Mouse (Mus musculus) ES-Bruce4 (cell line): ENCODE measurements at regions not wholly inside any gene's neighbourhood (a gene's known extent, or its start where the extent isn't known, plus 50 kb on each side); places are given as distances from the start of the nearest gene placed in this dataset.

ENCODE experiments used
- H3K27ac ChIP-seq: 2 replicates; pipeline ENCODE4 v1.5.1; 2012; ENCODE audit warnings: low read length, inconsistent platforms; ENCODE audit not compliant: insufficient read depth
- H3K27me3 ChIP-seq: 2 replicates; pipeline ENCODE4 v1.6.1; 2012; ENCODE audit warnings: mild to moderate bottlenecking, low read length, inconsistent platforms; ENCODE audit not compliant: control insufficient read depth, poor library complexity, insufficient read depth, severe bottlenecking
- H3K36me3 ChIP-seq: 2 replicates; pipeline ENCODE4 v1.6.1; 2012; ENCODE audit warnings: inconsistent platforms, mild to moderate bottlenecking, low read length, moderate library complexity; ENCODE audit not compliant: control insufficient read depth, poor library complexity, insufficient read depth, severe bottlenecking
- H3K4me1 ChIP-seq: one replicate; pipeline ENCODE4 v1.8.1; 2011; ENCODE audit warnings: low read length; ENCODE audit not compliant: control insufficient read depth, insufficient read depth
- H3K4me3 ChIP-seq: 2 replicates; pipeline ENCODE4 v1.5.1; 2011; ENCODE audit warnings: low read depth, mild to moderate bottlenecking, low read length
- H3K9ac ChIP-seq: 2 replicates; pipeline ENCODE4 v1.6.1; 2012; ENCODE audit warnings: low read depth, mild to moderate bottlenecking, inconsistent platforms; ENCODE audit not compliant: poor library complexity, severe bottlenecking
- H3K9me3 ChIP-seq: replicated peaks from 2 replicates; pipeline ENCODE4 v1.6.1; 2012; ENCODE audit warnings: mild to moderate bottlenecking, low read length, inconsistent platforms; ENCODE audit not compliant: control insufficient read depth, poor library complexity, insufficient read depth, severe bottlenecking
- CTCF ChIP-seq: IDR thresholded peaks from one replicate; pipeline ENCODE4 v1.8.1; 2011; ENCODE audit warnings: low read depth, low read length
- EP300 ChIP-seq: IDR thresholded peaks from 2 replicates; pipeline ENCODE4 v1.6.1; 2011; ENCODE audit warnings: low read depth, low read length; ENCODE audit not compliant: insufficient read depth
- POLR2A ChIP-seq: IDR thresholded peaks from one replicate; pipeline ENCODE4 v1.8.1; 2011; ENCODE audit warnings: low read length; ENCODE audit not compliant: insufficient read depth

GRCm38 (mm10) chr1:144452141-144452540, 115.3 kb downstream of the Rgs21 start:
- H3K4me1 ChIP-seq = no peaks in the 10 kb centered on the region
- no peak overlapping the region for H3K9ac ChIP-seq
- H3K27me3 ChIP-seq = no peaks in the 10 kb centered on the region
- no peak overlapping the region for H3K4me3 ChIP-seq
- TF ChIP-seq EP300 (no peak), POLR2A (no peak), CTCF (no peak)
- no peak overlapping the region for H3K27ac ChIP-seq
- H3K9me3 ChIP-seq = no peaks in the 10 kb centered on the region
- no peaks in the 10 kb centered on the region for H3K36me3 ChIP-seq

GRCm38 (mm10) chr1:144451731-144452130, 115.7 kb downstream of the Rgs21 start:
- Histone ChIP-seq H3K4me1 (no peaks in the 10 kb centered on the region), H3K27ac (no peak overlapping the region), H3K9me3 (no peaks in the 10 kb centered on the region), H3K9ac (no peak overlapping the region), H3K27me3 (no peaks in the 10 kb centered on the region), H3K4me3 (no peak overlapping the region), H3K36me3 (no peaks in the 10 kb centered on the region)
- TF ChIP-seq POLR2A (no peak), CTCF (no peak), EP300 (no peak)

- Histone ChIP-seq H3K4me3 (no peak overlapping the region), H3K9me3 (no peaks in the 10 kb centered on the region), H3K36me3 (no peaks in the 10 kb centered on the region), H3K9ac (no peak overlapping the region), H3K27ac (no peak overlapping the region), H3K4me1 (no peaks in the 10 kb centered on the region), H3K27me3 (no peaks in the 10 kb centered on the region)
- TF ChIP-seq EP300 (no peak), POLR2A (no peak), CTCF (no peak)
These were observed 130.8 kb downstream of the Rgs21 start for GRCm38 (mm10) chr1:144436617-144437016.

GRCm38 (mm10) chr1:144432816-144433215, 134.7 kb downstream of the Rgs21 start:
- TF ChIP-seq POLR2A (no peak), EP300 (no peak), CTCF (no peak)
- Histone ChIP-seq H3K4me1 (no peaks in the 10 kb centered on the region), H3K4me3 (no peak overlapping the region), H3K36me3 (no peaks in the 10 kb centered on the region), H3K9ac (no peak overlapping the region), H3K27ac (no peak overlapping the region), H3K9me3 (no peaks in the 10 kb centered on the region), H3K27me3 (no peaks in the 10 kb centered on the region)

GRCm38 (mm10) chr1:144431535-144432276, 135.8 kb downstream of the Rgs21 start:
- no peak overlapping the region for H3K9ac ChIP-seq
- H3K36me3 ChIP-seq = no peaks in the 10 kb centered on the region
- H3K4me3 ChIP-seq = no peak overlapping the region
- H3K27ac ChIP-seq = no peak overlapping the region
- no peaks in the 10 kb centered on the region for H3K27me3 ChIP-seq
- H3K9me3 ChIP-seq = no peaks in the 10 kb centered on the region
- TF ChIP-seq CTCF = no peak
- no peaks in the 10 kb centered on the region for H3K4me1 ChIP-seq

GRCm38 (mm10) chr1:144421374-144421773, 146.1 kb downstream of the Rgs21 start:
- TF ChIP-seq POLR2A (no peak), CTCF (no peak), EP300 (no peak)
- Histone ChIP-seq H3K27ac (no peak overlapping the region), H3K4me3 (no peak overlapping the region), H3K36me3 (no peaks in the 10 kb centered on the region), H3K9ac (no peak overlapping the region), H3K27me3 (no peaks in the 10 kb centered on the region), H3K4me1 (no peaks in the 10 kb centered on the region), H3K9me3 (no peaks in the 10 kb centered on the region)
